Mouse (Mus musculus) olfactory bulb, adult 2 months (tissue): ENCODE results near the gene Mat2a. TPM values are rescaled to one million over a fixed set of nuclear protein-coding genes. Genes with fewer than 3 reads are reported as not detected.
A peak's percentile ranks its signal among the peaks of the same experiment; 100 is the strongest.

Experiments
- H3K27ac ChIP-seq: fragments of 200-500 bp; 2 replicates; pipeline ENCODE4 v1.5.1; 2012; ENCODE audit warnings: low read depth, low read length; ENCODE audit not compliant: insufficient read depth
- H3K4me1 ChIP-seq: fragments of 200-500 bp; 2 replicates; pipeline ENCODE4 v1.6.1; 2012; ENCODE audit warnings: low read length; ENCODE audit not compliant: control insufficient read depth, insufficient read depth
- H3K4me3 ChIP-seq: fragments of 200-500 bp; 2 replicates; pipeline ENCODE4 v1.5.1; 2012; ENCODE audit warnings: mild to moderate bottlenecking, low read depth, low read length, moderate library complexity; ENCODE audit not compliant: insufficient read depth
- CTCF ChIP-seq: fragments of 200-500 bp; IDR thresholded peaks from 2 replicates; pipeline ENCODE4 v1.5.1; 2012; ENCODE audit warnings: low read depth, mild to moderate bottlenecking, low read length, moderate library complexity; ENCODE audit not compliant: insufficient read depth
- POLR2A ChIP-seq: fragments of 200-500 bp; IDR thresholded peaks from 2 replicates; pipeline ENCODE4 v1.6.1; 2012; ENCODE audit warnings: mild to moderate bottlenecking, low read depth, low read length, moderate library complexity; ENCODE audit not compliant: insufficient read depth
- WGBS: fragments of 180-500 bp; shearing (Covaris S2); methylation state at CpG from one replicate; pipeline ENCODE4 v1.1.7; 2018; 5-methylcytosine and 5-hydroxymethylcytosine counted together
- polyA plus RNA-seq: library from polyadenylated mRNA; stranded (reverse); fragments of >200 nt; gene quantifications from 2 replicates; pipeline ENCODE4 v1.2.4, GENCODE M21; 2012; ENCODE audit warnings: low replicate concordance; ENCODE audit not compliant: missing spikeins, insufficient read depth, insufficient read length

Mat2a gene
- polyA plus RNA-seq, 1 experiment: 557 TPM

DNA sequence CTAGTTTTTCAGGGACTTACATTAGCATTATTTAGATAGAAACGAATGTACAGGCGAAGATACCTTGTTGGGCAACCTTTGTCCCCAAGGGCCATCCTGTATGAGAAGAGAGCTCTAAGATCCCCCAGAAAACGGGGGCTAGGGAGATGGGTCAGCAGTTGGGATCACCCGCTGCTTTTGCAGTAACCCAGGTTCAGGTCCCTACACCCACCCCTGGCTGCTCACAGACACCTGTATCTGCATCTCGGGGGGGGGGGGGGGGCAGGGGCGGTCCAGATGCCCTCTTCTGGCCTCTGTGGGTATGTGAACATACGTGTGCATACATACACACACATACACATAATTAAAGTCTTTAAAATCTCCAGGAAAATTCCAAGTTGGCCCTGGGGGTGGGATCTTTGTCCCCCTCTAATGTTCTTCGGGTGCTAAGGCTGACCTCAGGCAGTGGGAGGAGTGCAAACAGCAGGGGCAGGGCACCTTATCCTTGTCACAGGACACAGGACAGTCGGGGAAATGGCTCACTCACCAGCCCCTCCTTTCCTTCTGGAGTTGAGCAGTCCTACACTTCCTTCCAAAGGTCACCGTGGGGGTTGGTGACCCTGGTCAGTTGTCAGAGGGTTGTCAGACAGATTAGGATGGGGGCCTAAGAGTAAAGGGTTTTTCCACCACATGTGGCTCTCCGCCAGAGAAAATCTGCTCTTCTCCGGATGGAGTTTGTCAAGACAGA lies 48.4 kb downstream of the Mat2a start:
- Histone ChIP-seq H3K4me3 (no peak overlapping the region), H3K4me1 (peaks cover 15% of the 10 kb centered on the region), H3K27ac (no peak overlapping the region)
- TF ChIP-seq CTCF: no peak
- no peak for TF ChIP-seq POLR2A
- WGBS: 29% methylated on average over 12 of the region's 12 CpGs

DNA sequence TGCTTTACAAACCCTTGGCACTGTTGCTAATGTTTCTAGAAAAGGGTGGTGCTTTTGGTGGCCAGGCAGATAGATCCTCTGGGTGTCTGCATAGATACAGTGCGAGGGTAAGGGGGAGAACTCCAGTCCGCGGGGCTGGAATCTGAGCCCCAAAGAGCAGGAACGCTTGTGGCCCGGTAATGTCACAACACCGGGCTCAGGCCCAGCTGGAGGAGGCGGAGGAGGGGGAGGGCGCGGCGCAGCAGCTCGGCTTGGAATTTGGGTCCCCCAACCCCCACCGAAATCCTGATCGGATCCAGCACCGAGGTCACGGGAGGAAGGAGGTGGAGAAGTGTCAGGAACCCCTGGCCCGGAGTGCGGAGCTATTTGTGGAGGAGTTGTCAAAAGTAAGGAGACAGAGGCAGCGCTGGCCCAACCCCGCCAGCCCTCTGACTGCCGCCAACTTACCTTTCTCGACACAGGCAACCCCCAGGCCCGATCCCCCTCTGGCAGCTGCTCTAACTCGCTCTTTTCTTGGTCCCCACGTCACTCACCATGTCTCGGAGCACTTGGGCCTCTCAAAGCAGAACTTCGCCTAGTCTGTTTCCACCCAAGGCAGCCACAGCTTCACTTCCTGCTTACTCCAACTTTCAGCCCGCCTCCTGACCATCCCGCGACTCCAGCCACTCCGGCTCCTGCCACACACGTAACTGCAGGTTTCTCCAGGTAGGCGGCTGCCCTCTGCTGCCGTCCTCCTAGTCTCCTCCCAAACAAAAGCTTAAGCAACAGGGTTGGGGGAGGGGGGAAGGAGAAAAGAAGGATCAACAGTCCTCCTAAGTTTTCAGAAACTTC lies 49.2 kb downstream of the Mat2a start, which contains the start of gene Vamp8:
Gene Vamp8 (minus strand): TSS at position 763 of the 831 bp plus-strand sequence.
- Histone ChIP-seq H3K4me1 (peaks cover 15% of the 10 kb centered on the region), H3K27ac (peak within 1 kb of the TSS; percentile 42; the same call in 1 of the 2 replicates), H3K4me3 (peak within 1 kb of the TSS; percentile 43)
- no peak for TF ChIP-seq CTCF
- TF ChIP-seq POLR2A: no peak
- 4% methylated on average over 33 of the region's 33 CpGs for WGBS

DNA sequence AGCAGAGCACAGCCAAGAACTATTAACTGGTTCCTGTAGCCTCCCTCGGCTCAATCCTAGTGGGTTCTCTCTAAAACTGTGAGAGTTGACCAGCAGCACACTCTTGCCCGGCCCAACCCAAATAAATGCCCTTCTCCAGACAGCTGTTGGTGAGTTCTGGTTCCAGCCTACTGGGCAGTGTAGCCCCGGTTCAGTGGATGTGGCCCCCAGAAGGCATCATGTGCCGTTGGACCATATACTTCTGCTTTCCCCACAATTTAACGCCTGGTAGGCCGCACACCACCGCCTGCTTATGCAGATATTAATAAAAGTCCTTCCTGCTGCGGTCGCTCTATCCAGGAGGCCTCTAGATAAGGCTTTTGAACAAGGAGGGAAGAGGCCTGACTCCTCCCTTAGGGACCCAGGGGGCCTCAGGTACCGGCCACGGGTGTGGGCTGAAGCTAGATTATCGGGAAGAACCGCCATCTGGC lies 49.9 kb downstream of the Mat2a start:
- Histone ChIP-seq H3K4me1 (peaks cover 15% of the 10 kb centered on the region), H3K4me3 (peak overlapping the region; percentile 43), H3K27ac (0 out of 2 replicates have a peak overlapping the region, but pooled peaks have one; percentile 23)
- WGBS: 45% methylated on average over 13 of the region's 13 CpGs
- TF ChIP-seq CTCF (no peak), POLR2A (no peak)

DNA sequence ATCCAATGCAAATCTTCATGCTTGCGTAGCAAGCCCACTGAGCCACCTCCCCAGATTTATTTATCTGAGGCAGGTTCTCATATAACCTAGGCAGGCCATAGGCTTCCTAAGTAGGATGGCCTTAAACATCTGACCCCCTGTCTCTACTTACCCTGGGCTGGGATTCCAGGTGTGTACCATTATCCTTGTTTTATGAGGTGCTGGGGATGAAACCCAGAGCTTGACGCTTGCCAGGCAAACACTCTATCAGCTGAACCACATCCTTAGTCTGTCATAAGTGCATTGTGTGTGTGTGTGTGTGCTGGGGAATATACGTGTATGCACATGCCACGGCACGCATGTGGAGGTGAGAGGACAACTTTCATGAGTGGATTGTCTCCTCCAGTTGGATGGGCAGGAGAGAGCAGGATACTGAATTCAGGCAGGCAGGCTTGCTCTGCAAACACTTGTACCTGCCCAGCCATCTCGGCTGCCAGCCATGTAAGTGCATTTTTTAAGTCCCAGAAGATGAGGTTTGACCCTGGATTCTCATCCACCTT lies 50.5 kb downstream of the Mat2a start:
- TF ChIP-seq POLR2A (no peak), CTCF (no peak)
- Histone ChIP-seq H3K4me3 (no peak overlapping the region), H3K27ac (no peak overlapping the region), H3K4me1 (peaks cover 15% of the 10 kb centered on the region)
- 95% methylated on average over 6 of the region's 6 CpGs for WGBS

DNA sequence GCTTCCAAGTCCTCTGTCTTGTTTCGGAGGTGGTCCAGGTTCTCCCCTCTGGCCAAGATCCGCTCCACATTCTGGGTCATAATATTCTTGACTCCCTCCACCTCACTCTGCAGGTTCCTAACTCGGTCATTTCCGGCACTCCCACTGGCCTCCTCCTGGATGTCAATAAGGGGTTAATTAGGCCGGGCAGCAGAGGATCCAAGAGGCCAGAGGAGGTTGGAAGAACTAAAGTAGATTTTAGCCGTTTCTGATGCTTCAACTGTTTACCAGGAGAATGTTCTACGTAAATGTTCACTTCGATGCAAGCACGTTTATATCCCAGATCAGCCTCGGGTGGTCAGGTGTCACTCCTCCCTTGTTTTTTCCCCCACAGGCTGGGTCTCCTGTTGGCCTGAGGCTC lies 51.1 kb downstream of the Mat2a start:
- no peak overlapping the region for H3K4me3 ChIP-seq
- peaks cover 15% of the 10 kb centered on the region for H3K4me1 ChIP-seq
- WGBS: 73% methylated on average over 10 of the region's 10 CpGs
- TF ChIP-seq POLR2A (no peak), CTCF (no peak)
- H3K27ac ChIP-seq: no peak overlapping the region

DNA sequence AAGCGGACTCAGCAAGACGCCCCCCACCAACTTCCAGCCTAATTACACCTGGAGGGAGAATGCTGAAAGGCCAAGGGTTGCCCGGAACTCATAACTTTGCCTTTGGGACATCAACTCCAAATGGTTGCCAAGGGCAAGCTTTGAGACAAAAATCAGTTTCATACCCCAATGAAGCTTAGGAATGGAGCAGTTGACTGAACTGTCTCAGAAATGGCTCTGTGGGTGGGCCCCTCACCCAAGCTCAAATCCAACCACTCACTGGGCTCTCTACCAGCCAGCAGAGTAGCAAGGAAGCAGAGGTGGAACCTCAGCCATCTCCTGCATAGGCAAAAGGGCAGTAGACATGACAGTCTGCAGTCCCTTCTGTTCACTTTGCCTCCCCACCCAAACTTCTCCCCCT lies 51.5 kb downstream of the Mat2a start:
- H3K27ac ChIP-seq: no peak overlapping the region
- 88% methylated on average over 3 of the region's 3 CpGs for WGBS
- H3K4me1 ChIP-seq: peaks cover 15% of the 10 kb centered on the region
- TF ChIP-seq CTCF (no peak), POLR2A (no peak)
- no peak overlapping the region for H3K4me3 ChIP-seq

DNA sequence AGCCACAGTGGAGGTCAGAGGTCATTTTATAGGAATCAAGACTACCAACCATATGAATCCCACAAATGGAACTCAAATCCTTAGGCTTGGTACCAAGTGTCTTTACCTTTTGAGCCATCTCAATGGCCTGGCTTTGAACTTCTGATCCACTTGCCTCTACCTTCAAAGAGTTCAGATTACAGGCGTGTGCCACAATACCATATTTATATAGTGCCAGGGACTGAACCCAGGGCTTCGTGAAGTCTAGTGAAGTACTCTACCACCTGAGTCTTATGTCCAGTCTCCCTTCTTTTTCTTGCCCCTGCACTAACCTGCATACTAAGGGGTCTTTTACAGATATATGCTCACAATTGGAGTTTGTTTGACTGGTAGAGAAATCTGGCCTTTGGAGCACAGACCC lies 52.8 kb downstream of the Mat2a start:
- Histone ChIP-seq H3K4me1 (peaks cover 15% of the 10 kb centered on the region), H3K4me3 (no peak overlapping the region), H3K27ac (no peak overlapping the region)
- WGBS: 92% methylated on average over 2 of the region's 2 CpGs
- TF ChIP-seq CTCF: no peak
- no peak for TF ChIP-seq POLR2A

DNA sequence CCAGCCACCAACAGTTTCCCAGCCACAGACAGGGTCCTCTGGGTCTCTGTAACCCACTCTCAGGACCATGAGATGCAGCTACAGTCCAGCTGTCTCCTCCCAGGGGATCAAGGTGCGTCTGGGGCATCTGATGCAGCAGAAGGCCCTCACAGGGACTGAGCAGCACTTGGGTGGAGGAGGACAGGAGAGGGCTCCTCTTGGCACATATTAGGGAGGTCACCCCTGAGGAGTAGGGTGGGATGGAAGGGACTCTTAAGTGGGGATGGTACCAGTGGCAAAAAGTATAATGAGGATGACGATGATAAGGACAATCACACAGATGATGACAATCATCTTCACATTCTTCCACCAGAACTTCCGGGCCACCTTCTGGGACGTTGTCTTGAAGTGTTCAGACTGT lies 54.1 kb downstream of the Mat2a start:
- WGBS: 94% methylated on average over 4 of the region's 4 CpGs
- no peak overlapping the region for H3K4me3 ChIP-seq
- TF ChIP-seq POLR2A (no peak), CTCF (no peak)

More for the DNA sequence above, 54.1 kb downstream of the Mat2a start:
- Histone ChIP-seq H3K27ac (no peak overlapping the region), H3K4me1 (peaks cover 11% of the 10 kb centered on the region)
